Mouse (Mus musculus) thymus, adult 2 months (tissue): ENCODE results near the gene Hip1r. TPM values are rescaled to one million over a fixed set of nuclear protein-coding genes. Genes with fewer than 3 reads are reported as not detected.

Experiments used
- DNase-seq: peaks from one replicate; pipeline ENCODE4 v3.0.0; 2021
- H3K27ac ChIP-seq: fragments of 200-500 bp; 2 replicates; pipeline ENCODE4 v1.5.1; 2012; ENCODE audit warnings: low read length, control low read depth; ENCODE audit not compliant: control insufficient read depth, insufficient read depth
- H3K27me3 ChIP-seq: fragments of 200-500 bp; 2 replicates; pipeline ENCODE4 v1.6.1; 2012; ENCODE audit warnings: mild to moderate bottlenecking, low read length, moderate library complexity, mixed read lengths; ENCODE audit not compliant: control insufficient read depth, insufficient read depth
- H3K36me3 ChIP-seq: fragments of 200-500 bp; 2 replicates; pipeline ENCODE4 v1.6.1; 2012; ENCODE audit warnings: mild to moderate bottlenecking, low read length, moderate library complexity; ENCODE audit not compliant: control insufficient read depth, insufficient read depth
- H3K4me1 ChIP-seq: fragments of 200-500 bp; replicated peaks from 2 replicates; pipeline ENCODE4 v1.6.1; 2012; ENCODE audit warnings: low read length; ENCODE audit not compliant: control insufficient read depth, insufficient read depth
- H3K4me3 ChIP-seq: fragments of 200-500 bp; 2 replicates; pipeline ENCODE4 v1.5.1; 2012; ENCODE audit warnings: mild to moderate bottlenecking, low read length, control low read depth, moderate library complexity; ENCODE audit not compliant: control insufficient read depth, insufficient read depth
- CTCF ChIP-seq: fragments of 200-500 bp; IDR thresholded peaks from 2 replicates; pipeline ENCODE4 v1.5.1; 2012; ENCODE audit warnings: mild to moderate bottlenecking, control low read depth, low read length, moderate library complexity, borderline replicate concordance; ENCODE audit not compliant: control insufficient read depth, poor library complexity, insufficient read depth; ENCODE audit errors: extremely low read depth
- POLR2A ChIP-seq: fragments of 200-500 bp; IDR thresholded peaks from 2 replicates; pipeline ENCODE4 v1.6.1; 2012; ENCODE audit warnings: mild to moderate bottlenecking, low read length, control low read depth, moderate library complexity; ENCODE audit not compliant: control insufficient read depth, poor library complexity, insufficient read depth; ENCODE audit errors: extremely low read depth
- WGBS: fragments of 180-500 bp; shearing (Covaris S2); methylation state at CpG from one replicate; pipeline ENCODE4 v1.1.7; 2018; 5-methylcytosine and 5-hydroxymethylcytosine counted together
- polyA plus RNA-seq: library from polyadenylated mRNA; depleted of rRNA; stranded (reverse); fragments of >200 nt; gene quantifications from 2 replicates; pipeline ENCODE4 v1.2.3, GENCODE M21; 2012

The Hip1r gene
- polyA plus RNA-seq, 1 experiment: 13.8 TPM

DNA sequence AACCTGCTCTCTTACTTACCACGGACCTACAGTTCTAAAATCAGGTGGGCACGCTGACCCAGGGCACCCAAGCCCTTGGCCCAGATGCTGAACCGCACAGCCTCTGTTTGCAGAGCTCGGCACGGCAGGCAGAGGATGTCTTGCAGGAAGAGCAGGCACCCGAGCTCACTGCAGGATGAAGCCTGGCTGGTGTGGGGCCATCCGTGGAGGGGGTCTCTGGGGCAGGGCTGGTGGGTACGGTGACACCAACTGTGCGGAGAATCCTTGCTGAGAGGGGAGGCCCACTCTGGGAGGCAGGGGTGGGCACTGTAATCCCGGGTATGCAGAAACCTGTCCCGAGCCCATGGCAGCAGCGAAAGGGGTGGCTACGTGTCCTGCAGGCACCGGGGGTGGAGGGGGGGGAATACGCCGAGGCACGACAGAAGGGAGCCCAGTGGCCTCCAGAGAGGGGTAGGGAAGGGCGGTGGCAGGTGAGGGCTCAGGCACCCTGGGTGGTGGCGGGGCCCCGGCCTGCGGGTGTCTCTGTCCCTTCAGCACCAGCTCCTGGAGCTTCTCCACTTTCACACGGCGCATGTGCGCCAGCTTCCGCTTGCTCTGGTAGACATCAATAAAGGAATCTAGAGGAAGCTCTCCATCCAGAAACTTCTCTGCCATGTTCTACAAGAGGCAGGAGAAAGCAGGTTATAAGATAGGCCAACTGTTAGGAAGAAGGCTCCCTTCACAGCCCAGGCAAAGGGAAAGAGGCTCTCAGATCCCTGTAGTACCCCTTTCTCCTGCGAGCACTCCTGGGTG is 32.9 kb downstream of the Hip1r start:
- H3K36me3 ChIP-seq: peaks cover 35% of the 10 kb centered on the region
- no peak overlapping the region for H3K4me3 ChIP-seq
- H3K27me3 ChIP-seq: no peaks in the 10 kb centered on the region
- H3K4me1 ChIP-seq: peaks cover 13% of the 10 kb centered on the region
- 96% methylated on average over 26 of the region's 26 CpGs for WGBS
- H3K27ac ChIP-seq: no peak overlapping the region
- DNase-seq: no peak
- TF ChIP-seq CTCF (no peak), POLR2A (no peak)

DNA sequence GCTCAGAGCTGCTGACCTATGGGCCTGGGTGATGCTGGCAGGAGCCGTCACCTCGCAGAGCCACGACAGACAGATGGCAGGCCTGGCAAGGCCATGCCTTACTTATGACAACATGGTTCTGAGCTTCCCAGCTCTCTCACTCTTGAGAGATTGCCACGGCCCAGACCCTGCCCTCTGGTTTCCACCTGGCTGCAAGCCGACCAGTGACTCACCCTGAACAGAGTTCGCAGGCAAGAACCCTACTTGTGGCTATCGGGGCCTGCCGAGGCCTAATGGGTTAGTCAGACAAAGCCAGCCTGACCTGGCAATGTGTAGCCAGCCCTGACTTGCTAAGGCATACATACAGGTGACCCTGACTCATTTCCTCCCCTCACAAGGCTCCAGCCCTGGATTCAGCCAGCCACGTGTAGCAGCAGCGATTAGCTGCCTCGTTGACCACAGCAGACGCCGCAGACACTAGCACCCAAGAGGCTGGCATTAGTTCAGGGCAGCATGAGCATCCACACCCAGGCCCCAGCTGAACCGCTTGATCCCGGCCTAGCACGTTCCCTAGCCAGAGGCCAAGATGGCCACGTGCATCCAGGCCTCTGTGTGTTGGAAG is 33.6 kb downstream of the Hip1r start:
- no peak overlapping the region for H3K27ac ChIP-seq
- TF ChIP-seq POLR2A (no peak), CTCF (no peak)
- H3K27me3 ChIP-seq: no peaks in the 10 kb centered on the region
- H3K36me3 ChIP-seq: peaks cover 35% of the 10 kb centered on the region
- peaks cover 20% of the 10 kb centered on the region for H3K4me1 ChIP-seq
- no peak for DNase-seq
- WGBS: 92% methylated on average over 17 of the region's 17 CpGs
- no peak overlapping the region for H3K4me3 ChIP-seq

DNA sequence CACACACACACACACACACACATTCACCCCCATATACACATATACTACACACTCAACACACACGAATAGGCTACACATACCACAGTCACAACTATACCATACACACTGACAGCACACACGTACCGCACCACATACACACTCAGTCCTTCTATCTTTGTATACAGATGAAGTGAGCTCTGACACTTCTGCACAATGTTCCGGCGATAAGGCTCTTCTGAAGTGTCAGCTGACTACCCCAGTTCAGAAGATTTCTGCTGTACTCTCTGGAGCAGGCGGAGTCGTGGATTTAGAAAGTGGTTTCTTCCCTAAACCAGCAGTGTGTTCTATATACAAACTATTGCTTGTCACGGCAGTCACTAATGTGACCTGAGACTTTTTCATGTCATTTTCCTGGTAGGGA is 36.6 kb downstream of the Hip1r start:
- WGBS: 94% methylated on average over 8 of the region's 8 CpGs
- peaks cover 35% of the 10 kb centered on the region for H3K36me3 ChIP-seq
- TF ChIP-seq POLR2A (no peak), CTCF (no peak)
- no peak for DNase-seq
- H3K4me1 ChIP-seq: peaks cover 30% of the 10 kb centered on the region
- no peaks in the 10 kb centered on the region for H3K27me3 ChIP-seq
- H3K4me3 ChIP-seq: no peak overlapping the region
- no peak overlapping the region for H3K27ac ChIP-seq

DNA sequence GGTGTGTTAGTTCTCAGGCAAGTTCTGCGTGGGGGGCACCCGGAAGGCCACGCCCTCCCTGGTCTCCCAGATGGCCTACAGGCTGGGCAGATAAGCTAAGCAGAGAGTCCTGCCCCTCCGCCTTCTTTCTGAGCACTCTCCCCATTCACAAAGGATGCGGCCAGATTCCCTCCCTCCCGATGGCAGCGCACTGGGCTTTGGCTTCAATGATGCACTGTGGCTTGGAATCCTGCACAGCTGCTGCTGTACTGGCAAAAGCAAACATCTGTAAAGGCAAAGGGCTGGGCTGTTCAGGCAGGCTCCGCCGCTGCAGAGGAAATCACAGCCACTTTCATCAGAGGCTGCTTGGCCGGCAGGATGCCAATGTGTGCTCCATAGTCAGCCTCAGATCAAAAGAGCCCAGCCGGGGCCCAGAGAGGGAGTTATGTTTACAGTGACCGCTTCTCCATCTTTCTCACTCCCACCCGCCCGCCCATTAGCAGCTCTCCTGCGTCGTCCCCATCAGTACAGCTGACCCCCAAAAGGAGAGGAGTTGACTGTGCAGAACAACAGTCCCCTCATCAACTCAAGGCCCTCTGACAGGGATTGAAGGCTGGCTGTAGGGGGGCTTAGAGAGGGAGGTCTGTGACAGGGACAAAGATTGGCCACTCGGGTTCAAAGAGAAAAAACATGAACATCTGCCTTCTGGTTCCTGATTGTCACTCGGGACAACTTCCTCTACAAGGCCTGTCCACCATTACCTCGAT is 37.7 kb downstream of the Hip1r start:
- Histone ChIP-seq H3K36me3 (peaks cover 28% of the 10 kb centered on the region), H3K27ac (no peak overlapping the region), H3K4me3 (no peak overlapping the region), H3K4me1 (peaks cover 29% of the 10 kb centered on the region), H3K27me3 (no peaks in the 10 kb centered on the region)
- WGBS: 45% methylated on average over 19 of the region's 19 CpGs
- TF ChIP-seq POLR2A: no peak
- no peak for TF ChIP-seq CTCF
- no peak for DNase-seq

DNA sequence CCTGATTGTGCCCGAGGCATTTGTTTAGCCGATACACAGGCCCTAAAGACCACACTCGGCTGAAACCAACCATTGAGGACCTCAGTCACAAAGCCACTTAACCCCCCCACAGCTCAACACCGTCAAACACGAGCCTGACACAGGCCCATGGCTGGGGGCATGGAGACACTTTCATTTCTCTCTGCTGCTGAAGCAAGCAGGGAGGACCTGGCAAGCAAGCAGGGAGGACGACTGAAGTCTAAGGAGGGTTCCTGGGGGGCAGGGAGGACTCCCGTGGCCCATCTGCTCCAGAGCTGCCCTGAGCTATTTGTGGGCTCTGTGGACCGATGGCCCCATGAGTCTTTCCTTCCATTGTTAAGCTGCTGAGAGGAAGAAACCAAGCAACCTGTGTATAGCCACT is 38.5 kb downstream of the Hip1r start:
- Histone ChIP-seq H3K4me3 (no peak overlapping the region), H3K36me3 (peaks cover 26% of the 10 kb centered on the region), H3K4me1 (peaks cover 29% of the 10 kb centered on the region), H3K27ac (no peak overlapping the region), H3K27me3 (no peaks in the 10 kb centered on the region)
- no peak for DNase-seq
- TF ChIP-seq POLR2A (no peak), CTCF (no peak)
- 44% methylated on average over 8 of the region's 8 CpGs for WGBS

DNA sequence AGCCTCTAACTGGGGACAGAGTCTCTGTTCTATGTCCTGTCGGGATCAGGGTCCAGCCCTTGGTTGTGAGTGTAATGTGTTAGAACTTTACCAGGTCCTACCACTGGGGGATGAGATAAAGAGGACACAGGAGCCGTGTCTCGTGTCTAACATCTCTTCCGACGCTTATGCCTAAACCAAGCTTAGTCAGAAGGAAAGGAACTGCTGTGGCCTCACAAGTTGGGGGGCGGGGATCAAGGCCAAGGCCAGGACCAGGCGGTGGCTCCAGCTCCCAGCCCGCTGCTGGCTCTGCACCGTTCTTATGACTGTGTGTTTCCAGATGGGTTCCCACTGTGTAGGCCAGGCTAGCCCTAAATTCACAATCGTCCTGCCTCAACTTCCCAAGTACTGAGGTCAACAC is 39.5 kb downstream of the Hip1r start:
- WGBS: 93% methylated on average over 10 of the region's 10 CpGs
- DNase-seq: no peak
- peaks cover 34% of the 10 kb centered on the region for H3K4me1 ChIP-seq
- H3K27me3 ChIP-seq: no peaks in the 10 kb centered on the region
- TF ChIP-seq POLR2A: no peak
- TF ChIP-seq CTCF: no peak
- H3K27ac ChIP-seq: no peak overlapping the region
- H3K36me3 ChIP-seq: peaks cover 20% of the 10 kb centered on the region
- no peak overlapping the region for H3K4me3 ChIP-seq
